Mouse (Mus musculus) lung, embryonic 15.5 days (tissue): ENCODE results near the gene Smtnl2. TPM values are rescaled to one million over a fixed set of nuclear protein-coding genes. Genes with fewer than 3 reads are reported as not detected.
A peak's percentile ranks its signal among the peaks of the same experiment; 100 is the strongest.
"Not testable (repeated sequence)": the region's sequence is repeated elsewhere in the genome, so short reads cannot be mapped to it uniquely, and the experiment has no call there.

Experiments
- ATAC-seq: fragments of 200-750 bp; cut with Nextera tagmentation; 2 replicates; pipeline ENCODE4 v1.8.0; 2017; ENCODE audit warnings: moderate number of reproducible peaks, borderline replicate concordance; ENCODE audit not compliant: low FRiP score, low TSS enrichment; ENCODE audit errors: extremely low read depth
- H3K27ac ChIP-seq: fragments of 300-500 bp; sonication (generic); 2 replicates; pipeline ENCODE4 v1.5.1; 2015; ENCODE audit warnings: moderate library complexity, mild to moderate bottlenecking, inconsistent platforms
- H3K27me3 ChIP-seq: fragments of 300-500 bp; sonication (generic); 2 replicates; pipeline ENCODE4 v1.6.1; 2015; ENCODE audit warnings: inconsistent platforms
- H3K36me3 ChIP-seq: fragments of 300-500 bp; sonication (generic); 2 replicates; pipeline ENCODE4 v1.6.1; 2015; ENCODE audit warnings: inconsistent platforms
- H3K4me1 ChIP-seq: fragments of 300-500 bp; sonication (generic); 2 replicates; pipeline ENCODE4 v1.6.1; 2015; ENCODE audit warnings: inconsistent platforms
- H3K4me2 ChIP-seq: fragments of 300-500 bp; sonication (generic); 2 replicates; pipeline ENCODE4 v1.6.1; 2015; ENCODE audit warnings: inconsistent platforms, mild to moderate bottlenecking, moderate library complexity
- H3K4me3 ChIP-seq: fragments of 300-500 bp; sonication (generic); 2 replicates; pipeline ENCODE4 v1.5.1; 2015; ENCODE audit warnings: mild to moderate bottlenecking, inconsistent platforms
- H3K9ac ChIP-seq: fragments of 300-500 bp; sonication (generic); 2 replicates; pipeline ENCODE4 v1.6.1; 2015; ENCODE audit warnings: inconsistent platforms
- H3K9me3 ChIP-seq: fragments of 300-500 bp; sonication (generic); 2 replicates; pipeline ENCODE4 v1.6.1; 2016; ENCODE audit warnings: inconsistent platforms
- WGBS: fragments of 180-500 bp; shearing (Covaris S2); methylation state at CpG from one replicate; pipeline ENCODE4 v1.1.7; 2015; 5-methylcytosine and 5-hydroxymethylcytosine counted together
- polyA plus RNA-seq: library from polyadenylated mRNA; unstranded; fragments of >200 nt; fragmentation: Nextera tagmentation; extraction: Ambion mirVana; gene quantifications from 2 replicates; pipeline ENCODE4 v1.2.1, GENCODE M21; 2015

The Smtnl2 gene
- 156 and 158 TPM in 2 replicates for polyA plus RNA-seq

DNA sequence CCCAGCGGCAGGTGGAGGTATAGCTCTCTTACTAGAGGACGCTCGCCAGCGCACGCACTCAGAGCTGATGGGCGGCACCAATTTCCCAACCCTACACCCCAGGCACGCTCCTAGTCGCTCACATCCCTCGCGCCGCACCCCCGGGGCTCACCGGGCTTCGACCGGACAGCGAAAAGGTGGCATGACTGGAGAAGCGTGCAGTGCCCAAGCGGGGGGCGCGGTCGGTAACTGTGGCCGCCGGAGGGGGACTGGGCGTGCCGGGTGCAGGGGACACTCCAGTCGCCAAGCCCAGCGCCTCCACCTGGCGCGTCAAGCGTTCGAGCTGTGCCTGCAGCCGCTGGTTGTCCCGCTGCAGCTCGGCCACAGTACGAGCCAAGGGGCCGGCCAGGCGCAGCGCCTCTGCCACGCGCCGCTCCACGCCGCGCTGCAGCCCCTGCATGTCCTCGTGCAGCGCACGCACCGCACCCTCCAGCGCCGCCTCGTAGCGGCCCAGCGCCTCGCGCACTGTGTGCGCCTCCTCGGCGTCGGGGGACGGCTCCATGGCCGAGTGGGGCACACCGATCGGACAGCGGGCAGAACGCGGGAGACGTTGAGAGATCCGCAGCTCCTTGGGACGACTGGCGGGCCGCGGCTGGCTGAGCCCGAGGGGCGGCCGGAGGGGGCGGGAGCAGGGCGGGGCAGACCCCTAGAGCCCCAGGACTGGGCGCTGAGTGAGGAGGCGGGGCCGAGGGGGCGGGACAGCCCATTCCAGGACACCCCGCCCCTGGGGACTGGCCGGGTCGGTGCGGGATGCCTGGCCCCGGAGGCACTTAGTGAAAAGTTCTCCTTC, at the start of gene Smtnl2:
Gene Smtnl2 (minus strand): TSS at position 621 of the 829 bp plus-strand sequence.
- peaks cover 58% of the 10 kb centered on the region for H3K4me1 ChIP-seq
- peak; percentile 95 for ATAC-seq

GRCm38 (mm10) chr11:72458502-72458901, 47.0 kb upstream of the Smtnl2 start:
- Histone ChIP-seq H3K36me3 (no peaks in the 10 kb centered on the region), H3K4me2 (peak overlapping the region; percentile 0; the same call in 1 of the 2 replicates), H3K4me3 (no peak overlapping the region), H3K27ac (peak overlapping the region; percentile 82), H3K9me3 (no peaks in the 10 kb centered on the region), H3K9ac (no peak overlapping the region), H3K4me1 (peaks cover 22% of the 10 kb centered on the region; the same call in 1 of the 2 replicates), H3K27me3 (no peaks in the 10 kb centered on the region)
- WGBS: 58% methylated on average over 3 of the region's 3 CpGs
- ATAC-seq: 0 out of 2 replicates have a peak, but pooled peaks have one; percentile 11

More for the DNA sequence above, at the start of gene Smtnl2:
- H3K4me2 ChIP-seq: peak within 1 kb of the TSS; percentile 95
- H3K4me3 ChIP-seq: peak within 1 kb of the TSS; percentile 95
- peak within 1 kb of the TSS; percentile 91 for H3K27ac ChIP-seq
- H3K9ac ChIP-seq: peak within 1 kb of the TSS; percentile 96
- WGBS: under 1% methylated on average over 79 of the region's 86 CpGs
- H3K9me3 ChIP-seq: no peaks in the 10 kb centered on the region
- H3K36me3 ChIP-seq: no peaks in the 10 kb centered on the region
- H3K27me3 ChIP-seq: no peaks in the 10 kb centered on the region

- Histone ChIP-seq H3K4me3 (no peak overlapping the region), H3K27me3 (no peaks in the 10 kb centered on the region), H3K9me3 (no peaks in the 10 kb centered on the region), H3K4me1 (peaks cover 22% of the 10 kb centered on the region; the same call in 1 of the 2 replicates), H3K9ac (no peak overlapping the region), H3K4me2 (peak overlapping the region; percentile 0; the same call in 1 of the 2 replicates), H3K27ac (peak overlapping the region; percentile 82), H3K36me3 (no peaks in the 10 kb centered on the region; the same call in 1 of the 2 replicates)
- 39% methylated on average over 12 of the region's 12 CpGs for WGBS
- ATAC-seq: peak; percentile 79
Observed at GRCm38 (mm10) chr11:72457995-72458496, 46.5 kb upstream of the Smtnl2 start.

DNA sequence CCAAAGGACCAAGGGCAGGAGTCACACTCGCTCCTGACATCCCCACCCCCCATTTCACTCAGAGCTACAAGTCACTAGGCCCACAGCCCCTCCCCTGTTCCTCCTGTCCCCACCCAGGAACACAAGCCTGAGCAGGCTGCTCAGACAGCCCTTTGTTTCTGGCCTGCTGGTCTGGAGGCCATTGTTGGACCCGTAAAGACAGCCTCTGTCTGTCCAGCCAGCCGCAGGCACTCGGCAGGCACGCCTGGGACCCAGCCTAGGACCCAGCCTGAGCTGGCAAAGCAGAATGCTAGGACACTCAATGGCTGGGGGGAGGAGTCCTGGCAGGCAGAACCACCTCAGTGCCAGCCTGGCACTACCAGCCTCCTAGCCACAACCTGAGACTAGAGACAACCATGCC, 44.2 kb upstream of the Smtnl2 start:
- no peak overlapping the region for H3K4me3 ChIP-seq
- H3K9ac ChIP-seq: no peak overlapping the region; the same call in 1 of the 2 replicates
- no peak overlapping the region for H3K27ac ChIP-seq
- no peak overlapping the region for H3K4me2 ChIP-seq
- ATAC-seq: no peak
- H3K27me3 ChIP-seq: no peaks in the 10 kb centered on the region
- peaks cover 9% of the 10 kb centered on the region; the same call in 1 of the 2 replicates for H3K4me1 ChIP-seq
- WGBS: 62% methylated on average over 5 of the region's 5 CpGs
- H3K36me3 ChIP-seq: peaks cover 23% of the 10 kb centered on the region
- no peaks in the 10 kb centered on the region for H3K9me3 ChIP-seq

- Histone ChIP-seq H3K27me3 (no peaks in the 10 kb centered on the region), H3K4me2 (no peak overlapping the region), H3K27ac (no peak overlapping the region), H3K4me1 (peaks cover 4% of the 10 kb centered on the region; the same call in 1 of the 2 replicates), H3K9ac (no peak overlapping the region), H3K4me3 (no peak overlapping the region), H3K9me3 (no peaks in the 10 kb centered on the region), H3K36me3 (peaks cover 46% of the 10 kb centered on the region)
- 55% methylated on average over 15 of the region's 15 CpGs for WGBS
- ATAC-seq: no peak
Observed at GRCm38 (mm10) chr11:72453105-72453953, 41.8 kb upstream of the Smtnl2 start.

- H3K36me3 ChIP-seq: peaks cover 58% of the 10 kb centered on the region
- H3K4me3 ChIP-seq: no peak overlapping the region
- no peaks in the 10 kb centered on the region for H3K9me3 ChIP-seq
- H3K4me2 ChIP-seq: no peak overlapping the region
- no peak for ATAC-seq
- peaks cover 4% of the 10 kb centered on the region; the same call in 1 of the 2 replicates for H3K4me1 ChIP-seq
- no peaks in the 10 kb centered on the region for H3K27me3 ChIP-seq
- H3K27ac ChIP-seq: no peak overlapping the region
- WGBS: 81% methylated on average over 3 of the region's 3 CpGs
- H3K9ac ChIP-seq: no peak overlapping the region
Observed at GRCm38 (mm10) chr11:72452140-72452665, 40.7 kb upstream of the Smtnl2 start.

- Histone ChIP-seq H3K9ac (no peak overlapping the region), H3K27me3 (no peaks in the 10 kb centered on the region), H3K4me3 (no peak overlapping the region), H3K27ac (no peak overlapping the region), H3K36me3 (peaks cover 100% of the 10 kb centered on the region), H3K4me1 (peaks cover 4% of the 10 kb centered on the region), H3K4me2 (no peak overlapping the region), H3K9me3 (no peaks in the 10 kb centered on the region)
- no peak for ATAC-seq
- 72% methylated on average over 8 of the region's 8 CpGs for WGBS
Observed at GRCm38 (mm10) chr11:72447475-72447874, 36.0 kb upstream of the Smtnl2 start.

DNA sequence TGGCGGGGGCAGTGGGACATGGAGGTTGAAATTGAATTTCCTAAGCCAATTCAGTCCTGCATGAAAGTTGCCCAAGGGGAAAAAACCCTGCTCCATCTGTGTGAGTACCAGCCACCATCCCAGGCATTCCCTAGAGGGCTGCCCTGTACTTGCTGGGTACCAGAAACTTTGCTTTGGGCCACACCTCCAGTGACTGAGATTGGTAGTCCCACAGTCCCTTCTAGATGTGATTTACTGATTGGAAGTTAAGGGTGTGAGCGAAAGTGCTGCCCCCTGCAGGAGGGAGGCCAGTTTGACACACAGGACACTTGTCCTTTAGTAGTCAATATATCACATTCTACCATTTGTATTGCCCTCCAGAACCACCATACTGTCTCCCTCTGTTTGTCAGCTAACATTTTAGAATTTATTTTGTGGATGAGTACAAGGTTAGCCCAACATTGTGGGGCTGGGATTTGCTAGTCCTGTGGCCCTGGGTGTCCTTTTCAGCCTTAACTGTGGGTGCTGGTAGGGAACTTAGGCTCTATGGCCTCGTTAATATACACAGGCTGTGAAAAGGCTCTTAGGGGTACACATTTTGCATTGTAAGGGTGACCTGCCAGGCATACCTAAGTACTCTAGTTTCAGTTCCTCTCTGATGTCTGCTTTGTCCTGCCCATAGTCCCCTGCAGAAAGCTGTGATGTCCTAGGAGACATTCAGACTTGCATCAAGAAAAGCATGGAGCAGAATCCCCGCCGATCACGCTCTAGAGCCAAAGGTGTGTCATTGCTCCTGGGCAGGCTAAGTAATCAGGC, 35.0 kb upstream of the Smtnl2 start:
- peaks cover 93% of the 10 kb centered on the region for H3K36me3 ChIP-seq
- ATAC-seq: no peak
- H3K4me1 ChIP-seq: peaks cover 12% of the 10 kb centered on the region
- no peak overlapping the region for H3K4me2 ChIP-seq
- 88% methylated on average over 6 of the region's 6 CpGs for WGBS
- no peak overlapping the region for H3K4me3 ChIP-seq
- H3K27me3 ChIP-seq: no peaks in the 10 kb centered on the region
- no peaks in the 10 kb centered on the region for H3K9me3 ChIP-seq
- no peak overlapping the region for H3K9ac ChIP-seq
- no peak overlapping the region for H3K27ac ChIP-seq

DNA sequence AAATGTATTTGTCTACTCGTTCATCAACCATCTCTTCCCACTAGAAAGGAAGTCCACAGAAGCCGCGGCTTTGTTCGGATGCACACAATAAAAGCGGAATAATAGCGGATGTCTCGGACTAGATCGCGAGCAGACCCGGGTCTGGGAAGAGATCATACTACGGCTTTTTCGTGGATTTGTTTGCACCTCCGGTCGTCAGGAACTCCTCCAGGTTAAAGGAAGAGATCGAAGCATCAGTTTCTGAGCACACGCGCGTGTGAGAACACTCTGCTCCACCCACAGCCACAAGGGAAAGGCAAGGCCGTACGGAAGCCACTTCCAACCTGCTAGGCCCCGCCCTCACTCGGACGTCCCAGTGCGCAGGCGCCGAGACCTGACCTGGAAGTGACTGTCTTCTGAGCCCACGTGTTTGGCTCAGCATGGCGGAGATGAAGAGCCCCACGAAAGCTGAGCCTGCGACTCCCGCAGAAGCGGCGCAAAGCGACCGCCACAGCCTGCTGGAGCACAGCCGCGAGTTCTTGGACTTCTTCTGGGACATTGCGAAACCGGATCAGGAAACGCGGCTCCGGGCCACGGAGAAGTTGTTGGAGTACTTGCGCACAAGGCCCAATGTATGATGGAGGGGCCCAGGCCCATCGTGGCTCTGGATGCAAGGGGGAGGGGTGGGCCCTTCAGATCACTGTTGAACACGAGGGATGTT, 29.6 kb upstream of the Smtnl2 start, which contains the start of gene Mybbp1a:
Gene Mybbp1a (plus strand): TSS at position 391 of the 700 bp plus-strand sequence.
- WGBS: under 1% methylated on average over 46 of the region's 46 CpGs
- H3K4me3 ChIP-seq: peak within 1 kb of the TSS; percentile 67
- H3K27me3 ChIP-seq: no peaks in the 10 kb centered on the region
- H3K36me3 ChIP-seq: peaks cover 39% of the 10 kb centered on the region
- H3K9ac ChIP-seq: peak within 1 kb of the TSS; percentile 75
- H3K4me2 ChIP-seq: peak within 1 kb of the TSS; percentile 76
- peak; percentile 90 for ATAC-seq
- H3K9me3 ChIP-seq: no peaks in the 10 kb centered on the region
- peaks cover 16% of the 10 kb centered on the region for H3K4me1 ChIP-seq
- peak within 1 kb of the TSS; percentile 86 for H3K27ac ChIP-seq

- Histone ChIP-seq H3K36me3 (peaks cover 33% of the 10 kb centered on the region), H3K4me1 (peaks cover 22% of the 10 kb centered on the region), H3K9ac (peak overlapping the region; percentile 75), H3K27ac (peak overlapping the region; percentile 86), H3K4me2 (peak overlapping the region; percentile 76), H3K4me3 (peak overlapping the region; percentile 67)
- not testable (repeated sequence) for H3K9me3 ChIP-seq, H3K27me3 ChIP-seq
- 37% methylated on average over 6 of the region's 6 CpGs for WGBS
- ATAC-seq: peak; percentile 2; the same call in 1 of the 2 replicates
Observed at GRCm38 (mm10) chr11:72440597-72440964, 29.1 kb upstream of the Smtnl2 start.
